15 mouse cellular contexts compared by ENCODE assay signal in genomic region chr6:89310236-89310635, GRCm38 (mm10).
"Had no signal": no experiment of that assay in that cellular context is flagged by ENCODE, and none has a peak within 500 bp of the region (broad histone marks: within the 10 kb centered on the region; RNA-seq: fewer than 3 reads in every experiment).

No protein-coding gene starts in this region.

- H3K27ac ChIP-seq: kidney, embryonic 15.5 days; limb, embryonic 12.5 days; liver, embryonic 13.5 days; lung, embryonic 15.5 days; neural tube, embryonic 15.5 days had no signal

- H3K4me3 ChIP-seq: kidney, embryonic 15.5 days; limb, embryonic 12.5 days; liver, embryonic 13.5 days; lung, embryonic 15.5 days; myocyte; neural tube, embryonic 15.5 days had no signal

- H3K9me3 ChIP-seq: liver, embryonic 13.5 days; lung, embryonic 15.5 days; neural tube, embryonic 15.5 days had no signal

- H3K9ac ChIP-seq: kidney, embryonic 15.5 days; limb, embryonic 12.5 days; liver, embryonic 13.5 days; liver, postnatal 0 days; lung, embryonic 15.5 days; neural tube, embryonic 15.5 days had no signal

- H3K27me3 ChIP-seq: kidney, embryonic 15.5 days; limb, embryonic 12.5 days; liver, embryonic 13.5 days; lung, embryonic 15.5 days; neural tube, embryonic 15.5 days had no signal

- ATAC-seq: liver, postnatal 0 days had no signal

- H3K36me3 ChIP-seq: kidney, embryonic 15.5 days; limb, embryonic 12.5 days; liver, embryonic 13.5 days; lung, embryonic 15.5 days; neural tube, embryonic 15.5 days had no signal

- DNase-seq: kidney, adult 2 months; kidney, postnatal 14 days; liver; liver, embryonic 13.5 days; liver, postnatal 0 days; lung, postnatal 14 days; right cerebral cortex, postnatal 4 days; spleen, adult 18-20 months; thymus, adult 18-20 months; thymus, postnatal 14 days had no signal

- H3K4me1 ChIP-seq: liver, embryonic 13.5 days; neural tube, embryonic 15.5 days had no signal

- H3K4me2 ChIP-seq: kidney, embryonic 15.5 days; limb, embryonic 12.5 days; liver, embryonic 13.5 days; lung, embryonic 15.5 days; neural tube, embryonic 15.5 days had no signal
